Mouse (Mus musculus): ENCODE results near the gene Rgcc. TPM values are rescaled to one million over a fixed set of nuclear protein-coding genes. Genes with fewer than 3 reads are reported as not detected.

Rgcc gene
- 70.5 and 73.1 TPM in 2 replicates for polyA plus RNA-seq (2012; rRNA removed)

DNA sequence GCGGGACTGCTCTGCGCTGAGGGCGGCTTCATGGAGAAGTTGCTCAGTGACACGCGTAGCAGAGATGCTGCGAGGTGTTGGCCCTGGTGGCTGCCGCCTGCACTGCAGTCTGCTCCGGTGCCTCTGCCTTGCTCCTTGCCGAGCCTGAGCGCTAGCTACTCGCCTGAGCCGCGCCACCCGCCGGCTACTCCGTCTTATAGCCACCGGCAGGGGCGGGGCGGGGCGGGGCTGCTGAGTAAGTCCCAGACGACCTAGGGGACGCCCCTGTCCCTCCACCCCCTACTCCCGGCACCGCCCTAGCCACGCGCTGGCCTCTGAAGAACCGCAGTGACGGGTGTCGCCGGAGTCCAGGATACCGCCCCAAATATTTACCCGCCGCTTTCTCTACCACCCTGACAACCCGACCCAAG lies at the start of gene Rgcc:
Gene Rgcc, minus strand, starts transcription at position 180 of the 410 bp plus-strand sequence.
- TF ChIP-seq POLR2A (IDR thresholded peaks at IDR 0.05; ENCODE audit: extremely low read depth, insufficient read depth, low read length): peak; percentile 91
- TF ChIP-seq CTCF (IDR thresholded peaks at IDR 0.05; ENCODE audit: extremely low read depth, insufficient read depth, low read length): peak; percentile 66
- Histone ChIP-seq H3K27ac (ENCODE audit: insufficient read depth, low read length) (peak within 1 kb of the TSS; percentile 27), H3K4me3 (ENCODE audit: insufficient read depth, low read length) (peak within 1 kb of the TSS; percentile 65), H3K4me1 (ENCODE audit: control insufficient read depth, insufficient read depth, low read length) (peaks cover 2% of the 10 kb centered on the region; the same call in 1 of the 2 replicates)

- Histone ChIP-seq H3K4me3 (ENCODE audit: insufficient read depth, low read length) (no peak overlapping the region), H3K4me1 (ENCODE audit: control insufficient read depth, insufficient read depth, low read length) (no peaks in the 10 kb centered on the region; the same call in 1 of the 2 replicates), H3K27ac (ENCODE audit: insufficient read depth, low read length) (no peak overlapping the region)
- TF ChIP-seq POLR2A (IDR thresholded peaks at IDR 0.05; ENCODE audit: extremely low read depth, insufficient read depth, low read length) (no peak), CTCF (IDR thresholded peaks at IDR 0.05; ENCODE audit: extremely low read depth, insufficient read depth, low read length) (no peak)
Measured at GRCm38 (mm10) chr14:79346384-79346783, 44.9 kb upstream of the Rgcc start.

- no peaks in the 10 kb centered on the region for H3K4me1 ChIP-seq (ENCODE audit: control insufficient read depth, insufficient read depth, low read length)
- TF ChIP-seq POLR2A (IDR thresholded peaks at IDR 0.05; ENCODE audit: extremely low read depth, insufficient read depth, low read length): no peak
- TF ChIP-seq CTCF (IDR thresholded peaks at IDR 0.05; ENCODE audit: extremely low read depth, insufficient read depth, low read length): no peak
- no peak overlapping the region for H3K4me3 ChIP-seq (ENCODE audit: insufficient read depth, low read length)
- H3K27ac ChIP-seq (ENCODE audit: insufficient read depth, low read length): no peak overlapping the region
Measured at GRCm38 (mm10) chr14:79335613-79336012, 34.2 kb upstream of the Rgcc start.

DNA sequence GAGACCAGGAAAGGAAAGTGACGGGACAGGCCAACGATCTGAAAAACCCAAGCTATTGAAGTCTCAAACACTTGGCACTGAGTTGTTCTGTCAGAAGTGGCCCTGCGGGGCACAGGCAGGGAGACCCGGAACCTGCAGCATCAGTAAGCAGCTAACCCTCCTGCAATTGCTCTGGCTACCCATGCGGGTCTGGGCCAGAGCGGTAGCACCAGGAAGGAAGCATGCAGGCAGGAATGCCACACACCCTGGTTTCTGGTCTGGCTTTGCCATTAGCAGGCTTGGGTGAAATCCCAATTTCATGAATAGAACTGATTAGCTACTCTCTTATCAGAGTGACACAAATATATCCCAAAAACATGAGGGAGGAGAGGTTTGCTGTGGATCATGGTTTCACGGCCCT lies 30.5 kb upstream of the Rgcc start:
- no peak for TF ChIP-seq POLR2A (IDR thresholded peaks at IDR 0.05; ENCODE audit: extremely low read depth, insufficient read depth, low read length)
- no peak for TF ChIP-seq CTCF (IDR thresholded peaks at IDR 0.05; ENCODE audit: extremely low read depth, insufficient read depth, low read length)
- Histone ChIP-seq H3K4me1 (ENCODE audit: control insufficient read depth, insufficient read depth, low read length) (no peaks in the 10 kb centered on the region), H3K4me3 (ENCODE audit: insufficient read depth, low read length) (no peak overlapping the region), H3K27ac (ENCODE audit: insufficient read depth, low read length) (no peak overlapping the region)

- TF ChIP-seq POLR2A (IDR thresholded peaks at IDR 0.05; ENCODE audit: extremely low read depth, insufficient read depth, low read length) (no peak), CTCF (IDR thresholded peaks at IDR 0.05; ENCODE audit: extremely low read depth, insufficient read depth, low read length) (no peak)
- Histone ChIP-seq H3K4me3 (ENCODE audit: insufficient read depth, low read length) (no peak overlapping the region), H3K4me1 (ENCODE audit: control insufficient read depth, insufficient read depth, low read length) (no peaks in the 10 kb centered on the region), H3K27ac (ENCODE audit: insufficient read depth, low read length) (no peak overlapping the region)
Measured at GRCm38 (mm10) chr14:79330944-79331561, 29.6 kb upstream of the Rgcc start.

- no peak for TF ChIP-seq POLR2A (IDR thresholded peaks at IDR 0.05; ENCODE audit: extremely low read depth, insufficient read depth, low read length)
- peak; percentile 52 for TF ChIP-seq CTCF (IDR thresholded peaks at IDR 0.05; ENCODE audit: extremely low read depth, insufficient read depth, low read length)
- H3K4me1 ChIP-seq (ENCODE audit: control insufficient read depth, insufficient read depth, low read length): no peaks in the 10 kb centered on the region
- no peak overlapping the region for H3K4me3 ChIP-seq (ENCODE audit: insufficient read depth, low read length)
- H3K27ac ChIP-seq (ENCODE audit: insufficient read depth, low read length): no peak overlapping the region
Measured at GRCm38 (mm10) chr14:79327033-79327432, 25.6 kb upstream of the Rgcc start.

GRCm38 (mm10) chr14:79324112-79324840 lies 22.8 kb upstream of the Rgcc start:
- H3K4me1 ChIP-seq (ENCODE audit: control insufficient read depth, insufficient read depth, low read length): no peaks in the 10 kb centered on the region
- TF ChIP-seq CTCF (IDR thresholded peaks at IDR 0.05; ENCODE audit: extremely low read depth, insufficient read depth, low read length): no peak
- no peak for TF ChIP-seq POLR2A (IDR thresholded peaks at IDR 0.05; ENCODE audit: extremely low read depth, insufficient read depth, low read length)
- no peak overlapping the region for H3K27ac ChIP-seq (ENCODE audit: insufficient read depth, low read length)
- no peak overlapping the region for H3K4me3 ChIP-seq (ENCODE audit: insufficient read depth, low read length)

GRCm38 (mm10) chr14:79321881-79322280 lies 20.4 kb upstream of the Rgcc start:
- H3K4me1 ChIP-seq (ENCODE audit: control insufficient read depth, insufficient read depth, low read length): no peaks in the 10 kb centered on the region
- no peak overlapping the region for H3K27ac ChIP-seq (ENCODE audit: insufficient read depth, low read length)
- TF ChIP-seq CTCF (IDR thresholded peaks at IDR 0.05; ENCODE audit: extremely low read depth, insufficient read depth, low read length) (no peak), POLR2A (IDR thresholded peaks at IDR 0.05; ENCODE audit: extremely low read depth, insufficient read depth, low read length) (no peak)
- H3K4me3 ChIP-seq (ENCODE audit: insufficient read depth, low read length): no peak overlapping the region

DNA sequence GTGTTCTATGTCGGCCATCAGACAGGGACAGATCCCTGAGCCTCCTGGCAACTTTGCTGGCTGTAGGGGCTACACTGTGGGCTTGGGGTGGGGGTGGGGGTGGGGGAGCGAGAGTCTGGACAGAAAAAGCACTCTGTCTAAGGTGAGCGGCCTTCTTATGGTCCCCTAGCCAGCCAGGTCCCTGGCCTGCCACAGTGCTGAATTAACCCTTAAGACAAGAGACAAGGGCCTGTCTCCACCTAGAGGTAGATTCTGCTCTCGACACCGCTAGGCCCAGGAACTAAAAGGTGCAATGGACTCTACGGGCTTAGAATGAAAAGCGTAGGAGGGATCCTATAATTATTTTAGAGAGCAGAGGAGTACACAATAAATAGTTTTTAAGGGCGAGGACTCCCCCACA lies 19.7 kb upstream of the Rgcc start:
- no peak overlapping the region for H3K4me3 ChIP-seq (ENCODE audit: insufficient read depth, low read length)
- no peak overlapping the region for H3K27ac ChIP-seq (ENCODE audit: insufficient read depth, low read length)
- TF ChIP-seq CTCF (IDR thresholded peaks at IDR 0.05; ENCODE audit: extremely low read depth, insufficient read depth, low read length) (peak; percentile 50), POLR2A (IDR thresholded peaks at IDR 0.05; ENCODE audit: extremely low read depth, insufficient read depth, low read length) (no peak)
- no peaks in the 10 kb centered on the region for H3K4me1 ChIP-seq (ENCODE audit: control insufficient read depth, insufficient read depth, low read length)

- H3K27ac ChIP-seq (ENCODE audit: insufficient read depth, low read length): no peak overlapping the region
- TF ChIP-seq POLR2A (IDR thresholded peaks at IDR 0.05; ENCODE audit: extremely low read depth, insufficient read depth, low read length) (no peak), CTCF (IDR thresholded peaks at IDR 0.05; ENCODE audit: extremely low read depth, insufficient read depth, low read length) (no peak)
- H3K4me3 ChIP-seq (ENCODE audit: insufficient read depth, low read length): no peak overlapping the region
- peaks cover 4% of the 10 kb centered on the region; the same call in 1 of the 2 replicates for H3K4me1 ChIP-seq (ENCODE audit: control insufficient read depth, insufficient read depth, low read length)
Measured at GRCm38 (mm10) chr14:79317602-79318001, 16.2 kb upstream of the Rgcc start.

Measured in cortical plate, adult 2 months (tissue).